Mouse (Mus musculus) embryonic facial prominence, embryonic 13.5 days (tissue): ENCODE results near the gene Olfr424. TPM values are rescaled to one million over a fixed set of nuclear protein-coding genes. Genes with fewer than 3 reads are reported as not detected.

Experiments
- ATAC-seq: fragments of 200-750 bp; cut with Nextera tagmentation; 2 replicates; pipeline ENCODE4 v1.8.0; 2017; ENCODE audit warnings: low read depth; ENCODE audit not compliant: insufficient number of reproducible peaks, insufficient read depth, low FRiP score, low TSS enrichment
- H3K27ac ChIP-seq: fragments of 300-500 bp; sonication (generic); 2 replicates; pipeline ENCODE4 v1.5.1; 2015; ENCODE audit warnings: moderate library complexity, mild to moderate bottlenecking, inconsistent platforms
- H3K27me3 ChIP-seq: fragments of 300-500 bp; sonication (generic); 2 replicates; pipeline ENCODE4 v1.6.1; 2015; ENCODE audit warnings: mild to moderate bottlenecking, inconsistent platforms
- H3K36me3 ChIP-seq: fragments of 300-500 bp; sonication (generic); 2 replicates; pipeline ENCODE4 v1.6.1; 2015; ENCODE audit warnings: mild to moderate bottlenecking, inconsistent platforms
- H3K4me1 ChIP-seq: fragments of 300-500 bp; sonication (generic); 2 replicates; pipeline ENCODE4 v1.6.1; 2015; ENCODE audit warnings: inconsistent platforms
- H3K4me2 ChIP-seq: fragments of 300-500 bp; sonication (generic); 2 replicates; pipeline ENCODE4 v1.6.1; 2015; ENCODE audit warnings: moderate library complexity, mild to moderate bottlenecking, inconsistent platforms
- H3K4me3 ChIP-seq: fragments of 300-500 bp; sonication (generic); 2 replicates; pipeline ENCODE4 v1.5.1; 2015; ENCODE audit warnings: mild to moderate bottlenecking, inconsistent platforms
- H3K9ac ChIP-seq: fragments of 300-500 bp; sonication (generic); 2 replicates; pipeline ENCODE4 v1.6.1; 2015; ENCODE audit warnings: mild to moderate bottlenecking, inconsistent platforms
- H3K9me3 ChIP-seq: fragments of 300-500 bp; sonication (generic); 2 replicates; pipeline ENCODE4 v1.6.1; 2016; ENCODE audit warnings: inconsistent platforms
- WGBS: fragments of 180-500 bp; shearing (Covaris S2); methylation state at CpG from one replicate; pipeline ENCODE4 v1.1.7; 2015; ENCODE audit warnings: mixed read lengths; 5-methylcytosine and 5-hydroxymethylcytosine counted together
- polyA plus RNA-seq: library from polyadenylated mRNA; unstranded; fragments of >200 nt; fragmentation: Nextera tagmentation; extraction: Ambion mirVana; gene quantifications from 2 replicates; pipeline ENCODE4 v1.2.1, GENCODE M21; 2015

The Olfr424 gene
- polyA plus RNA-seq: not detected in 2 replicates

DNA sequence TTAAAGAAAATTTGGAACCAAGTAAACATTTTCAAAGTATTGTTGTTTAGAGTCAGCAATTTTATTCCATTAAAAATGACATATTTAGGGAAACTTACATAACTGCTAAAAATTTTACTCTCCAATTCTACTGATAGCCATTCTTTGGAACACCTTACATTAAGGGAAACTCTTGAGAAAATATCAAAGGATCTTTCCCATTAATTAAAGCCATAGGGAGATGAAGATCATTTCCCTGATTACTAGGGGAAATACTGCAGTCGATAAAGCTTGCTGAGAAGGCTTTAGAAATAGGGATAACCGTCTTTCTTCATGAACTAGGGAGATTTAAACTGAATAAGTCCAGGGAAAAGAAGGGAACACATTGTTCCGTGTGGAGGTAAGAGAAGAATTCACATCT, at the start of gene Olfr424:
Olfr424 (plus strand) TSS at position 301 of the 400 bp plus-strand sequence.
- no peak within 1 kb of the TSS for H3K9ac ChIP-seq
- H3K4me3 ChIP-seq: no peak within 1 kb of the TSS
- 68% methylated on average over 3 of the region's 3 CpGs for WGBS
- no peaks in the 10 kb centered on the region for H3K36me3 ChIP-seq
- H3K4me1 ChIP-seq: no peaks in the 10 kb centered on the region
- H3K9me3 ChIP-seq: no peaks in the 10 kb centered on the region
- ATAC-seq: no peak
- H3K4me2 ChIP-seq: no peak within 1 kb of the TSS
- H3K27me3 ChIP-seq: no peaks in the 10 kb centered on the region
- H3K27ac ChIP-seq: no peak within 1 kb of the TSS

DNA sequence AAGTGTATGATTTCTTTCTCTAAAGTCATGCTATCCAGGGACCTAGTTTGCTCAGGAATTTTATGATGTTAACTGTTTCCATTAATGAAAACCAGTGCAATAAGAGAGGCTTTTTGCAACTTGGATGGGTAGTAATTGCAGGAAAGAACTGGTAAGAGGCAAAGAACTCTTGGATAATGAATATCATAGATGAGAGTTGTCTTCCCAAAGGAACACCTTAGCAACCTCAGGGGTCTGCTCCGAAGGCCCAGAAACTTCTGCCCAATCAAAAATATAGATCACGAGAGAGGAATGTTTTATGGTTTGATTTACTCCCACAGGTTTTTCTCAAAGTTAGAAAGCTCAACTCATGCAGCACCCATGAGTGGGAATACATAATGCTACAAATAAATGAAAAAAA, 47.3 kb upstream of the Olfr424 start, which contains the start of gene Olfr429:
Olfr429 (plus strand) TSS at position 301 of the 400 bp plus-strand sequence.
- Histone ChIP-seq H3K9me3 (no peaks in the 10 kb centered on the region), H3K27ac (no peak within 1 kb of the TSS), H3K4me3 (no peak within 1 kb of the TSS), H3K27me3 (no peaks in the 10 kb centered on the region), H3K36me3 (no peaks in the 10 kb centered on the region), H3K4me2 (no peak within 1 kb of the TSS), H3K9ac (no peak within 1 kb of the TSS), H3K4me1 (no peaks in the 10 kb centered on the region)
- WGBS: 86% methylated on average over 2 of the region's 2 CpGs
- no peak for ATAC-seq

DNA sequence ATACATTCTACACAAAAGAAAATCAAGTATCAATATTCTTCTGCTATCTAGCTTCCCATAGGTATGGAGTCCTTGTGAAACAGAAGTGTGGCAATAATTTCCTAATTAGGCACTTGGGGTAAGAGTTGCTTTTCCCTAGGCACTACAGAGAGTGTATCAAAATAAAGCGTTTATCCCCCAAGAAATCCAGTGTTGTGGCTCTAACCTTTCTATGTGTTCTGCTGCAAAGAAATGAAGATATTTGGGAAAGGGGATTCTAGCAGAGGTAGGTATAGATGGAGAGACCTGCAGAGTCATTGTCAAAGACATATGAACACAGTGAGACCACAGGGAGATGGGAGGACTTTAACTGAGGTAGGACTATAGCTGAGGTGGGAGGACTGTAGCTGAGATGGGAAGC, 34.7 kb upstream of the Olfr424 start, which contains the start of gene Olfr427:
Olfr427 (plus strand) TSS at position 301 of the 400 bp plus-strand sequence.
- H3K27ac ChIP-seq: no peak within 1 kb of the TSS
- no peak for ATAC-seq
- no peak within 1 kb of the TSS for H3K4me2 ChIP-seq
- H3K4me3 ChIP-seq: no peak within 1 kb of the TSS
- no peaks in the 10 kb centered on the region for H3K36me3 ChIP-seq
- no peaks in the 10 kb centered on the region for H3K4me1 ChIP-seq
- no peak within 1 kb of the TSS for H3K9ac ChIP-seq
- 81% methylated on average over 1 of the region's 1 CpGs for WGBS
- H3K27me3 ChIP-seq: no peaks in the 10 kb centered on the region
- H3K9me3 ChIP-seq: no peaks in the 10 kb centered on the region

DNA sequence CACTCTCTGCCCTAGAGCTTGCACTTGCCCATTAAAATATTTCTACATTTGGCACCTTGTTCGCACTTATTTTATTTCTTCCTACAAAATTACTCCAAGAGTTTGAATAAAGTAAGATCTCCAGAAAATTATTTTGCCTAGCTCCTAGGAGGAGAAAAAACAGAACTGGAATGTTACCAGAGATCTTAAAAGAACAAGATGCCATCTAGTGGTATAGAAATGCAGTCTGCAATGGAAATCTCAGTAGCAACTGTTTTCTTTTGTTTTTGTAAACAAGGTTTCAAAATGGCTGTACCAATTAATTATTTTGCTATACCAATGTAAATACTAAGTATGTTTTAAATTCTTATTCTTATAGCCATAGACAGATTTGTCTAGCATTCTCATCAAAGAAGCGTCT, 27.6 kb upstream of the Olfr424 start:
- H3K4me1 ChIP-seq: no peaks in the 10 kb centered on the region
- no peak overlapping the region for H3K9ac ChIP-seq
- WGBS: 55% methylated on average over 2 of the region's 2 CpGs

DNA sequence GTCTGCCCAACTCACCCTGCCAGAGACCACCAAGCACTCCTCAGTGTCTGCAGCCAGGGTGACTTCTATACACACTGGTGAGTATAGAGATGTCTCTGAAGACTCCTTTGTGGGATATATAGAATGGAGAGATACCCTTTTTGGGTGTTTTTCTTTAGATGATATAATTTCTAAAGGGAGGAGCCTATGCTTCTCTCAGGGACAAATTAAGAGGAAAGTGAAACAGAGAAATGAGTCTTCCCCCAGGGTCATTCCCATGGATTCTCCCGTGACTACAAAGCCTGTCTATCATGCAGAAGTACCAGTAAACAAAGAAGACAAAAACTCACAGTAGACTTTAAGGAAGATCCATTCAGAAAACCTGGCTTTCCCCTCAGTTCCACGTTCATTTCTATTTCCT, 10.3 kb upstream of the Olfr424 start, which contains the start of gene Olfr231:
Olfr231 (minus strand) TSS at position 101 of the 400 bp plus-strand sequence.
- no peak for ATAC-seq
- no peaks in the 10 kb centered on the region for H3K4me1 ChIP-seq
- WGBS: 45% methylated on average over 2 of the region's 2 CpGs

More for the DNA sequence above, 27.6 kb upstream of the Olfr424 start:
- Histone ChIP-seq H3K4me3 (no peak overlapping the region), H3K27me3 (no peaks in the 10 kb centered on the region), H3K4me2 (no peak overlapping the region), H3K9me3 (no peaks in the 10 kb centered on the region), H3K36me3 (no peaks in the 10 kb centered on the region), H3K27ac (no peak overlapping the region)
- no peak for ATAC-seq

DNA sequence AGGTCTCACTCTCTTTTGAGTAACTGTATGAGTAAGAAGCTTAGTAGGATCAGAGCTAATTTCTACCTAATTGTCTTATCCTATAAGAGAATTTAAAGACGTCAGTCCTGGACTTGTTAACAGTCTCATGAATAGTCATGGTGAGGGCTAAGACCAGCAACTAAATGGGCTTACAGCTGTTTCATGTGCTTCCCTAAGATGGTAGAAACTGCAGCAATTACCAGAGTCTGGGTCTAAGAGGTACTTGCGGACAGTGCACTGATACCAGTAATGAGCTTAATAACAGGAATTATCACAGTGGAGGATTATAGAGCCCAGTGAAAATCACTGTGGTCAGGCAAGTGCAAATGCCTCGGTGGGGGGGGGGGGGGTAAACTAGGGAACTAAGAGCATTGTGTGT, 682 bp downstream of the Olfr424 start:
- no peak overlapping the region for H3K27ac ChIP-seq
- no peak overlapping the region for H3K4me3 ChIP-seq
- H3K9ac ChIP-seq: no peak overlapping the region
- no peak for ATAC-seq
- WGBS: 54% methylated on average over 3 of the region's 3 CpGs
- no peaks in the 10 kb centered on the region for H3K36me3 ChIP-seq
- H3K4me1 ChIP-seq: no peaks in the 10 kb centered on the region
- no peaks in the 10 kb centered on the region for H3K27me3 ChIP-seq
- no peak overlapping the region for H3K4me2 ChIP-seq
- no peaks in the 10 kb centered on the region for H3K9me3 ChIP-seq

More for the DNA sequence above, 10.3 kb upstream of the Olfr424 start, which contains the start of gene Olfr231:
- no peaks in the 10 kb centered on the region for H3K27me3 ChIP-seq
- H3K9me3 ChIP-seq: no peaks in the 10 kb centered on the region
- H3K4me3 ChIP-seq: no peak within 1 kb of the TSS
- no peak within 1 kb of the TSS for H3K9ac ChIP-seq
- no peak within 1 kb of the TSS for H3K27ac ChIP-seq
- H3K36me3 ChIP-seq: no peaks in the 10 kb centered on the region
- H3K4me2 ChIP-seq: no peak within 1 kb of the TSS

DNA sequence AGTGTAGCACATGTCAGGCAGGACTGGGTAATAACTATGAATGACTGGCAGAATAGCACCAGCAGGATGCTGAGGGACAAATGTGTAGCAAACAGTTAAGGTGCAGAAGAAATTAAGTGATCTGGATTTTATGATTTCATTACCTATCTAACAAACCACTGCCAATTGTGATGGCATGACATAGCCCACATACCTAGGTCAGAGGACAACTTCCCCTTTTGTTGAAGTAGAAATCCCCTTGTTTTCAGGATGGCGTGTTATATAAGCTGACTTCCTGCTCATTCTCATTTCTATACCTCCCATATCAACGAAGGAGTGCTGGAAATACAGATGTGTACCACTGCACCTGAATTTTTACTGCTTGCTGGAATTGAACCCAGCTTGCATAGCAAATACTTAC, 10.1 kb downstream of the Olfr424 start:
- no peaks in the 10 kb centered on the region for H3K9me3 ChIP-seq
- no peaks in the 10 kb centered on the region for H3K27me3 ChIP-seq
- no peak overlapping the region for H3K4me2 ChIP-seq
- WGBS: 83% methylated on average over 2 of the region's 2 CpGs
- H3K27ac ChIP-seq: no peak overlapping the region
- ATAC-seq: no peak
- H3K9ac ChIP-seq: no peak overlapping the region
- no peaks in the 10 kb centered on the region for H3K4me1 ChIP-seq
- H3K36me3 ChIP-seq: no peaks in the 10 kb centered on the region
- H3K4me3 ChIP-seq: no peak overlapping the region

DNA sequence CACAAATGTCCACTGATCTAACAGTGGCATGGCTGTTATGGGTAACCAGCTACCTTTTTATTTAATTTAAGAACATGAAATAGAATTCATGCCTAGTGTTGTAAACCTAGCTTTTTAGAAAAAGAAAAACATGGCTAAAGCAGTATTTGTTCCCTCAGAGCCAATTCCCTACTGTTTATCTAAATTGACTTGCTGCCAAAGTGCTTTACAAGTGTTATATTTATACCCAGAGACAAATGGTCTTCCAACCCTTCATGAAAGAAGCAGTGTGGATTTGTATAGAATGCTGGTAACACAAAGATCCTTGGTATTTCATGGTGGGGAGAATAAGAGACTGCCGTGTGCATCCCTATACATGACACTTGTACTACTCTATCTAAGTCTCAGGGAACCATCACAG, 15.4 kb downstream of the Olfr424 start:
- H3K9me3 ChIP-seq: no peaks in the 10 kb centered on the region

DNA sequence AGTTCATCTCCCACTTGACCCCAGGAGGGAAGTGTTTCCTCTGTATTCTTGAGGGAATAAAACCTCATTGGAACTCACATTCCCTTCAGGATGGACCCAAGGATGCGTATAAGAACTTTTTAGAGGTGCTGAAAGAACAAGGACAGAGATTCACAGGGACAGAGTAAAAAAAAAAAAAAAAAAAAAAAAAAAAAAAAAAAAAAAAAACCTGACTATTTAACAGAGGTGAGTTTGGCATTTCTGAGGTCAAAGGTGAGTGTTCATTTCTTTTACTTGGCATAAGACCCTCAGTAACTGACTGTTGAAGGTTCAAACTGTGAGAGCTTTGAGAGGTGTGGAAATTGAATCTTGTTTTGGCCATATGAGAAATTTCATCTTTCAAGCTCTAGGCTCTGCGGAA, 18.0 kb downstream of the Olfr424 start:
- Histone ChIP-seq H3K9ac (no peak overlapping the region), H3K27me3 (no peaks in the 10 kb centered on the region), H3K36me3 (no peaks in the 10 kb centered on the region), H3K4me1 (no peaks in the 10 kb centered on the region), H3K4me2 (no peak overlapping the region), H3K4me3 (no peak overlapping the region), H3K9me3 (no peaks in the 10 kb centered on the region), H3K27ac (no peak overlapping the region)
- WGBS: 79% methylated on average over 2 of the region's 2 CpGs
- ATAC-seq: no peak

More for the DNA sequence above, 15.4 kb downstream of the Olfr424 start:
- no peak overlapping the region for H3K9ac ChIP-seq
- H3K4me2 ChIP-seq: no peak overlapping the region
- no peaks in the 10 kb centered on the region for H3K36me3 ChIP-seq
- H3K27me3 ChIP-seq: no peaks in the 10 kb centered on the region
- 94% methylated on average over 1 of the region's 1 CpGs for WGBS
- no peak overlapping the region for H3K27ac ChIP-seq
- no peak for ATAC-seq
- H3K4me3 ChIP-seq: no peak overlapping the region
- H3K4me1 ChIP-seq: no peaks in the 10 kb centered on the region

DNA sequence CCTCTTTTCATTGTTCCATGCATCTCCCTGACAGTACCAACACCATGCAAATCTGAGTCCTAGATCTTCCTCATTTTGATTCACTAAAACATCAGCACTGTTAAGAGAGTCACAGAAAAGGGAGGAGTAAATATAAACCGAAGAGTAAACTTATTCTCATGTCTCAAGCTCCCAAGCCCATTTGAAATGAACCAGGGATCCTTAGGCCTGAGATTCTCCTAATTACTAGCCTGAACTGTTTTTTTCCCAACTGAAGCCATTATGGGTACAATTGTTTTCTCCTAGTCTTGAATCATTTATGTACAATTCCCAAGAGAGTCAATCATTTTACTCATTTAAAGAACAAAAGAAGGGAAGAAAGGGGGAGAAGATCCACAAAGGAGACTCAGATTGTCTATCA, 24.0 kb downstream of the Olfr424 start, which contains the start of gene Olfr420:
Olfr420 (plus strand) TSS at position 301 of the 400 bp plus-strand sequence.
- no peaks in the 10 kb centered on the region for H3K27me3 ChIP-seq
- ATAC-seq: no peak
- 79% methylated on average over 1 of the region's 1 CpGs for WGBS

DNA sequence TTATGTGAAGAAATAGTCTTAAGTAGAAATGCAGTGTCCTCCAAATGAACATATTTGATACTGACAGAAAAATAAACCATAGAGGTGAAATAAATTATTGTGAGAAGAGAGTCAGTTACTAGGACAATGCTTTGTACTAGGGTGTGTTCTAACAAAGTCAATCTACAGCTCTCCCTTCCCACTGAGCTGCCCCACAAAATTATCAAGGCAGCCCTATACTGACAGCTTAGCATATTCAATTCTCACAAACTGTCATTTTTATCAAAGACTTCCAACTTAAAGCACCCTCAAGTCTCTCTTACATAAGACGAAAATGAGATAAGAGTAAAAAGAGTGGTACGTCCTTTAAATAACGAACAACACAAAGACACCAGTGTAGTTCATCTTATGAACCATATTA, 26.3 kb downstream of the Olfr424 start:
- WGBS: 92% methylated on average over 3 of the region's 3 CpGs
- ATAC-seq: no peak

More for the DNA sequence above, 24.0 kb downstream of the Olfr424 start, which contains the start of gene Olfr420:
- no peak within 1 kb of the TSS for H3K27ac ChIP-seq
- H3K4me2 ChIP-seq: no peak within 1 kb of the TSS
- no peaks in the 10 kb centered on the region for H3K36me3 ChIP-seq
- no peaks in the 10 kb centered on the region for H3K9me3 ChIP-seq
- H3K4me1 ChIP-seq: no peaks in the 10 kb centered on the region
- H3K9ac ChIP-seq: no peak within 1 kb of the TSS
- H3K4me3 ChIP-seq: no peak within 1 kb of the TSS

DNA sequence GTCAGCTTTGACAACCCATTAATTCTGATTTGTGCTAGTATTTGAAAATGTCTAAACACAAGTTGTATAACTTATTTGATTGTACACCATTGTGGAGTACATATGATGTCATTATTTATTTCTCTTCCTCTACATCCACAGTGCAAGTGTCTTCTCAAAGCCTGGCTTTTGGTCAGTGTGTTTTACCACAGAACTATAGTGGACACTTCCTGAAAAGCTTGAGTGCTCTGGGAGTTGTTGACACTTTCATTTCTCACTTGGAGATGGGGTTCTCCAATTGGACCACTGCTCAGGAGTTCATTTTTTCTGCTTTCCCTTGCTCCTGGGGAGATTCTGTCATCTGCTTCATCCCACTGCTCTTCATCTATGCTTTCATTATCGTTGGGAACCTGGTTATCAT, 27.2 kb downstream of the Olfr424 start:
- H3K9me3 ChIP-seq: no peaks in the 10 kb centered on the region
- H3K4me2 ChIP-seq: no peak overlapping the region
- H3K9ac ChIP-seq: no peak overlapping the region
- no peaks in the 10 kb centered on the region for H3K4me1 ChIP-seq
- H3K27me3 ChIP-seq: no peaks in the 10 kb centered on the region
- no peaks in the 10 kb centered on the region for H3K36me3 ChIP-seq
- 91% methylated on average over 1 of the region's 1 CpGs for WGBS
- no peak overlapping the region for H3K27ac ChIP-seq
- no peak overlapping the region for H3K4me3 ChIP-seq
- no peak for ATAC-seq

More for the DNA sequence above, 26.3 kb downstream of the Olfr424 start:
- no peak overlapping the region for H3K9ac ChIP-seq
- no peak overlapping the region for H3K4me3 ChIP-seq
- H3K27me3 ChIP-seq: no peaks in the 10 kb centered on the region
- H3K4me2 ChIP-seq: no peak overlapping the region
- H3K9me3 ChIP-seq: no peaks in the 10 kb centered on the region
- H3K4me1 ChIP-seq: no peaks in the 10 kb centered on the region
- no peaks in the 10 kb centered on the region for H3K36me3 ChIP-seq
- no peak overlapping the region for H3K27ac ChIP-seq
